Mouse (Mus musculus): Measurements from ENCODE around the gene Wsb2. TPM values are rescaled to one million over a fixed set of nuclear protein-coding genes. Genes with fewer than 3 reads are reported as not detected.
"Not testable (repeated sequence)": the region's sequence is repeated elsewhere in the genome, so short reads cannot be mapped to it uniquely, and the experiment has no call there.

The Wsb2 gene
- polyA plus RNA-seq, 1 experiment = 428 TPM

DNA sequence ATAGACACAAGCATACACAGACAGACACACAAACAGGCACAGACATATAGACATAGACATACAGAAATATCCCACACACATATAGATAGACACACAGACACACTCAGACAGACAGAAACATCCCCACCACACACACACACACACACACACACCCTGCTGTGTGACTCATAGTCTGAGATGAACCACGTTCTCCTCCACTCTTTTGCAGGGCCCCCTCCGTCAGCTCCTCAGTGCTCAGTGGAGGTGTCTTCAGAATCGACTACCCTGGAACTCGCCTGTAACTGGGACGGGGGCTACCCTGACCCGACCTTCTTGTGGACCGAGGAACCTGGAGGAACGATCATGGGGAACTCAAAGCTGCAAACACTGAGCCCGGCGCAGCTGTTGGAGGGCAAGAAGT is 19.1 kb upstream of the Wsb2 start:
- Histone ChIP-seq H3K27ac (ENCODE audit: insufficient read depth, low read length) (no peak overlapping the region), H3K4me1 (ENCODE audit: control insufficient read depth, insufficient read depth, low read length) (no peaks in the 10 kb centered on the region), H3K4me3 (ENCODE audit: insufficient read depth, low read length) (no peak overlapping the region)
- TF ChIP-seq POLR2A (IDR thresholded peaks at IDR 0.05; ENCODE audit: extremely low read depth, insufficient read depth, low read length) (no peak), CTCF (IDR thresholded peaks at IDR 0.05; ENCODE audit: extremely low read depth, insufficient read depth, low read length) (no peak)

DNA sequence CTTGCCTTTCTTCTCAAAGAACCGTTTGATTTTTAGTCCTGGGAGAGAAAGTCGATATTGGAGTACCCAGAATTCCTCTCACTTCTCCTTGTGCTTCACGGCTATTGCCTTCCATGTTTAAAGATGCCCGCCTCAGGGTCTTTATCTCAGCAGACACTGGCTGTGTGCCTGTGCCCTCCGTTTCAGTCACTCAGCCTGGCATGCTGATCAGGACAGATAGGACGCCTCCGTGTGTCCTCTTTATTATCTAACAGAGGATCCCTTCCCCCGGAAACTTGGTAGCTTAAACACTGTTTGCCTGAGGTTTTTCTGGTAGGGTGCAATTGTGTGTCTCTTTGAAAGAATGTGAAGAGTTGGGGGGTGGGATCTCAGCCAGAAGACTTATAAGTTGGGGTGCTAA is 18.6 kb upstream of the Wsb2 start:
- Histone ChIP-seq H3K4me3 (ENCODE audit: insufficient read depth, low read length) (no peak overlapping the region), H3K27ac (ENCODE audit: insufficient read depth, low read length) (no peak overlapping the region), H3K4me1 (ENCODE audit: control insufficient read depth, insufficient read depth, low read length) (no peaks in the 10 kb centered on the region)
- TF ChIP-seq CTCF (IDR thresholded peaks at IDR 0.05; ENCODE audit: extremely low read depth, insufficient read depth, low read length) (no peak), POLR2A (IDR thresholded peaks at IDR 0.05; ENCODE audit: extremely low read depth, insufficient read depth, low read length) (no peak)

- no peak overlapping the region for H3K4me3 ChIP-seq (ENCODE audit: insufficient read depth, low read length)
- H3K4me1 ChIP-seq (ENCODE audit: control insufficient read depth, insufficient read depth, low read length) = no peaks in the 10 kb centered on the region
- TF ChIP-seq POLR2A (IDR thresholded peaks at IDR 0.05; ENCODE audit: extremely low read depth, insufficient read depth, low read length) = no peak
- TF ChIP-seq CTCF (IDR thresholded peaks at IDR 0.05; ENCODE audit: extremely low read depth, insufficient read depth, low read length) = no peak
- H3K27ac ChIP-seq (ENCODE audit: insufficient read depth, low read length) = no peak overlapping the region
Observed at GRCm38 (mm10) chr5:117340081-117340480, 17.0 kb upstream of the Wsb2 start.

- no peak overlapping the region for H3K27ac ChIP-seq (ENCODE audit: insufficient read depth, low read length)
- TF ChIP-seq POLR2A (IDR thresholded peaks at IDR 0.05; ENCODE audit: extremely low read depth, insufficient read depth, low read length) = no peak
- TF ChIP-seq CTCF (IDR thresholded peaks at IDR 0.05; ENCODE audit: extremely low read depth, insufficient read depth, low read length) = no peak
- H3K4me1 ChIP-seq (ENCODE audit: control insufficient read depth, insufficient read depth, low read length) = no peaks in the 10 kb centered on the region
- H3K4me3 ChIP-seq (ENCODE audit: insufficient read depth, low read length) = no peak overlapping the region
Observed at GRCm38 (mm10) chr5:117341896-117342295, 15.2 kb upstream of the Wsb2 start.

DNA sequence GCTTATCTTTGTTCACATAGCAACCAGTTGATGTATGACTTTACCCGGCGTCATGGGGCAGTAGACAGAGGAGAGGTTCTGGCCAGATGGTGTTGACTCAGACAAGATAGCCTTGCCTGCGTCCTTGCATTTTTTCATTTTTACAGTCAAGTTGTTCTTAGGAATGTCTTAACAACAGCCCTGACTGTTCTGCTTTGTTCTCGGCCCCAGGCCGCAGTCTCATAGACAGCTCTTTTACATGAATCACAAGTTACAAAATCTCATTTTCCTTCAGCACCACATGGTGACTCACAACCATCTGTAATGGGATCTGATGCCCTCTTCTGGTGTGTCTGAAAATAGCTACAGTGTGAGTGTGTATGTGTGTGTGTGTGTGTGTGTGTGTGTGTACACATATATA is 12.6 kb upstream of the Wsb2 start:
- H3K27ac ChIP-seq (ENCODE audit: insufficient read depth, low read length); H3K4me1 ChIP-seq (ENCODE audit: control insufficient read depth, insufficient read depth, low read length); H3K4me3 ChIP-seq (ENCODE audit: insufficient read depth, low read length): not testable (repeated sequence)

DNA sequence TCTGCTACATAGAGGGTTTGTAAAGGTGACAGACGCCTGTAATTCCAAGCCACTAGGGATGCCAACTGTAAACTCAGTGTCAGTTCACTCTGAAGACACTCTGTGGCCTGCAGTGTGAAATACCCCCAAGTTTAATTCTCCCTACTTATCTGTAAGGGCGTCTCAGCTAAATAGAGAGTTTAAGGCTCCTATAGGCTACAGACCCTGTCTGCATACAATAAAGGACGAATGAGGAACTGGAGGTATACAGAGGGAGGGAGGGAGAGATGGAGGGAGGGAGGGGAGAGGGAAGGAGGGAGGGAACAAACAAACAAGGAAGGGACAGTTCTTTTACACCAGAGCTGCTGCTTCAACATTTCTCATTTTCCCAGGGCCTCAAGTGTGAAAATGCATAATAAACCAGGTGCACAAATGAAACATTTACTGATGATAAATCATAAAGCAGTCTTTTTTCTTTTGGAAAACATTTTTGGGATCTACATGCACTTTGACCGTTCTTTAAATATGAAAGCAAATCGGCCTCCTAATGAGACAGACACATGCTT is 11.6 kb upstream of the Wsb2 start:
- H3K4me3 ChIP-seq (ENCODE audit: insufficient read depth, low read length) = no peak overlapping the region
- H3K4me1 ChIP-seq (ENCODE audit: control insufficient read depth, insufficient read depth, low read length) = no peaks in the 10 kb centered on the region
- TF ChIP-seq CTCF (IDR thresholded peaks at IDR 0.05; ENCODE audit: extremely low read depth, insufficient read depth, low read length) (no peak), POLR2A (IDR thresholded peaks at IDR 0.05; ENCODE audit: extremely low read depth, insufficient read depth, low read length) (no peak)
- no peak overlapping the region for H3K27ac ChIP-seq (ENCODE audit: insufficient read depth, low read length)

GRCm38 (mm10) chr5:117346281-117346680 is 10.8 kb upstream of the Wsb2 start:
- no peaks in the 10 kb centered on the region for H3K4me1 ChIP-seq (ENCODE audit: control insufficient read depth, insufficient read depth, low read length)
- no peak overlapping the region for H3K27ac ChIP-seq (ENCODE audit: insufficient read depth, low read length)
- H3K4me3 ChIP-seq (ENCODE audit: insufficient read depth, low read length) = no peak overlapping the region
- TF ChIP-seq CTCF (IDR thresholded peaks at IDR 0.05; ENCODE audit: extremely low read depth, insufficient read depth, low read length) = no peak
- no peak for TF ChIP-seq POLR2A (IDR thresholded peaks at IDR 0.05; ENCODE audit: extremely low read depth, insufficient read depth, low read length)

DNA sequence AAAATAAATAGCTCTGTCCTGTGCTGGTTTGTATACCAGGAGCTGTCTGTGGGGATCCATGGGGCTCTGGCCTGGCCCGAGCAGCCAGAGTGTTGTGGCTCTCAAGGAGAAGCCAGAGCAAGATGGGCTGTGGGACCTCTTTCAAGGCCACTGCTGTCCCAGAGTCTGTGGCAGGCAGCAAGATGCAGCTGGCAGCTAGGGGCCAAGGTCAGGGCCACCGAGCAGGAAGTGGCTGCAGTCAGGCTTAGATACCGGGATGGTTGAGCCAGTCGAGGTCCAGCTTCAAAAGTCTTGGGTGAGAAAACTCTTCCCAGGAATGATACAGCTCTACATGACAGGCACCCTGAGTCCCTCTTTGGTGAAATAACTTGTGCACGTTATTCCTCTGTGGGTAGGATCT is 10.1 kb upstream of the Wsb2 start:
- no peak overlapping the region for H3K27ac ChIP-seq (ENCODE audit: insufficient read depth, low read length)
- TF ChIP-seq POLR2A (IDR thresholded peaks at IDR 0.05; ENCODE audit: extremely low read depth, insufficient read depth, low read length) (no peak), CTCF (IDR thresholded peaks at IDR 0.05; ENCODE audit: extremely low read depth, insufficient read depth, low read length) (no peak)
- H3K4me1 ChIP-seq (ENCODE audit: control insufficient read depth, insufficient read depth, low read length) = no peaks in the 10 kb centered on the region
- H3K4me3 ChIP-seq (ENCODE audit: insufficient read depth, low read length) = no peak overlapping the region

GRCm38 (mm10) chr5:117347838-117348237 is 9.3 kb upstream of the Wsb2 start:
- Histone ChIP-seq H3K27ac (ENCODE audit: insufficient read depth, low read length) (no peak overlapping the region), H3K4me1 (ENCODE audit: control insufficient read depth, insufficient read depth, low read length) (no peaks in the 10 kb centered on the region)
- TF ChIP-seq CTCF (IDR thresholded peaks at IDR 0.05; ENCODE audit: extremely low read depth, insufficient read depth, low read length) = no peak
- no peak for TF ChIP-seq POLR2A (IDR thresholded peaks at IDR 0.05; ENCODE audit: extremely low read depth, insufficient read depth, low read length)

GRCm38 (mm10) chr5:117348279-117348678 is 8.8 kb upstream of the Wsb2 start:
- Histone ChIP-seq H3K4me3 (ENCODE audit: insufficient read depth, low read length) (no peak overlapping the region), H3K4me1 (ENCODE audit: control insufficient read depth, insufficient read depth, low read length) (no peaks in the 10 kb centered on the region), H3K27ac (ENCODE audit: insufficient read depth, low read length) (no peak overlapping the region)
- TF ChIP-seq CTCF (IDR thresholded peaks at IDR 0.05; ENCODE audit: extremely low read depth, insufficient read depth, low read length) = no peak
- TF ChIP-seq POLR2A (IDR thresholded peaks at IDR 0.05; ENCODE audit: extremely low read depth, insufficient read depth, low read length) = no peak

More at GRCm38 (mm10) chr5:117347838-117348237, 9.3 kb upstream of the Wsb2 start:
- H3K4me3 ChIP-seq (ENCODE audit: insufficient read depth, low read length) = no peak overlapping the region

Data from cortical plate, adult 2 months (tissue).